Mouse (Mus musculus) heart, adult 9 months (tissue): Measurements from ENCODE around the gene Lyz2.
"Not testable (repeated sequence)": the region's sequence is repeated elsewhere in the genome, so short reads cannot be mapped to it uniquely, and the experiment has no call there.

ENCODE experiments used
- DNase-seq, 2 experiments: peaks; one replicate each; pipeline ENCODE4 v3.0.0; 2022; ENCODE audit warnings: low spot score in 2 of 2

Gene Lyz2

GRCm38 (mm10) chr10:117284578-117285520 lies 2.7 kb upstream of the Lyz2 start:
- peak in 1 of 2 experiments; percentile 20 for DNase-seq

DNA sequence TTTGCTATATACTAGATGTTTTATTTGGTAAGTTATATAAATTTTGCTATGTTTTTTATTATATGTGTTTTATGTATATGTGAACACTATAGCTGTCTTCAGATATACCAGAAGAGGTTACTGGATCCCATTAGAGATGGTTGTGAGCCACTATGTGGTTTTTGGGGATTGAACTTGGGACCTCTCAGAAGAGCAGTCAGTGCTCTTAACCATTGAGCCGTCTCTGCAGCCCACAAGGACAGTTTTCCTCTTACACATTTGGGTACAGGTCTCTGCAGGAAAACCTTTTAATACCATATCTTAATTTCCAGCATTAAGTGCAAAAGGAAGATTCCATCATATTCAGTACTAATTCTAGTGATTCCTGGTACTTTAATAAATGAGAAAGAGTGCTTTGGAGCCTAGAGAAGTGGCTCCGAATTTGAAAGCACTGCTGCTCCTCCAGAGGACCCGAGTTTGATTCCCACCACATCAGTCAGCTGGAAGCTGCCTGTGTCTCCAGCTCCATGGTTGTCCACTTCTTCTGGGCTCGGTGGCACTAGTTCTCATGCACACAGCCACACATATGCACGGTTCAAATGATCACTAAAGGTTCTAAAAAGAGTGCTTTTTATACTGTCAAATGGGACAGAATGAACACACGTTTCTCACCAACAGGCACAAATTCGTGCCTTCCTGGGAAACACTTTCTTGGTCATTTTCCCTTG lies 1.9 kb upstream of the Lyz2 start:
- DNase-seq, result no peak

GRCm38 (mm10) chr10:117283196-117283595 lies 1.1 kb upstream of the Lyz2 start:
- DNase-seq, result not testable (repeated sequence)

DNA sequence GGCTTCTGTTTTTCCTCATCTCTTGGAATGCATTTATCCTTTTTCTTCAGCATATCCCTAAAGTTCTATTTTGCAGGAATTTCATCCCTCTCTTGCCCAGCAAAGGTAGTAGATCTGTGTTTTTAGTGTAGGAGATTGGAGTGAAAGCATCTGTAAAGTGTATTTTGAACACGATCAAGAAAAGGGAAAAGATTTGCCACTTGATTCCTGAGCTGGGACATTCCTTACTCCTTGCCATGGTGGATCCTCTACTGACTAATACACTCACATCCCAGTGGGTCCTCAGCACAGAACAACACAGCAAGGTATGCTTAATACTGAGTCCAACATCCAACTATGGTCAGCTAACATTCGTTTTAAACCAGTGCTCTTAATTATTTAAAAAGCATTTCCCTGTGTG lies 430 bp upstream of the Lyz2 start:
- no peak for DNase-seq

DNA sequence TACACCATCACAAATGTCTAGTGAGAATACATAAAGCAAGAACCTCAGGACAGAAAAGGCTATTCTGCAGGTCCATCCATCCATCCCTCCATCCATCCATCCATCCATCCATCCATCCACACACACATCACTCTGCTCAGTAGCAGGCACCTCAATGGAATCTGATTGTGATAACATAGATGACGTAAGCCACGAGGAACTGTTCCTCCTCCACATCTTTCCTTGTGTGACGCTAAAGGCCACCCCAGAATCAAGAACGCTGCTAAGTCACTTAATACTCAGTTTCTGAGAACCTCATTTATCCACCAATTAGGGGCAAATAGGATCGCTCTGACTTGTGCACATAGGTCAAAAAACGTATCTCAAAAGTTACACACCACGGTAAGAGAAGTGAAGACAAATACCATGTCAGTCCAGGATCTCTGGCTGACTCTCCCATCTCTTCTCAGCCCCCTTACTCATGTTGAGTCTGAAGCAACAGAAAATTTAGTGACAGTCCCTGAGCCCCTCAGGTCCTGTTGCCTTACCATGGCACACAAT lies 670 bp downstream of the Lyz2 start:
- no peak for DNase-seq

DNA sequence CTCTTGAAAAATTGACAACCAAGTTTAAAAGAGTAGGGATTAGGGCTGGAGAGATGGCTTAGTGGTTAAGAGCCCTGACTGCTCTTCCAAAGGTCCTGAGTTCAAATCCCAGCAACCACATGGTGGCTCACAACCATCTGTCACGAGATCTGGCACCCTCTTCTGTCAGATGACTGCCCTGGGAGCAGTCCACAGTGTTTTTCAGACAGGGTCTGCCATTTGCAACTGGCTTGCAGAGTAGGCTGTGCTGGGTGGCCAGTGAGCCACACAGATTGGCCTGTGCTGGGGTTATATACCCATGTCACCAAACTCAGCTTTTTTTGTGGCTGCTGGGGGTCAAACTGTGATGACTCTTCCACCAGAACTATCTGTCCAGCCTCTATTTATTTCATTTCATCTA lies 2.1 kb downstream of the Lyz2 start:
- DNase-seq, result no peak

GRCm38 (mm10) chr10:117278510-117278909 lies 3.6 kb downstream of the Lyz2 start:
- DNase-seq, result not testable (repeated sequence)

DNA sequence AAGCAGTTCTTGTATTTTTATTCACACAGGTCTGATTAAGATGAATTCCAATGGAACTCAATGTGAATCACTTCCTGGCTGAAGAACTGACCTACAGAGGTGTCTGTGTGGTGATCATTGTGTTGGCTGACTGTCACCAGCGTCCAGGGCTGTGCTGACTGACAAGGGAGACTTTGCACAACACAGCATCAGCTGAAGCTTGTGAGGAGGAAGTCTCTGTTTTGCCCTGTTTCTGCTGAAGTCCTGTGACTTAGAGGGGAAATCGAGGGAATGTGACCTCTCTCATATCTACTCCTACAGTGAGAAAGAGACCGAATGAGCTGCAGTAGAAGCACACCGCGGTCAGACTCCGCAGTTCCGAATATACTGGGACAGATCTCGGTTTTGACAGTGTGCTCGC lies 4.3 kb downstream of the Lyz2 start:
- not testable (repeated sequence) for DNase-seq

GRCm38 (mm10) chr10:117275681-117276369 lies 6.3 kb downstream of the Lyz2 start:
- no peak for DNase-seq

GRCm38 (mm10) chr10:117274645-117275044 lies 7.5 kb downstream of the Lyz2 start:
- not testable (repeated sequence) for DNase-seq

DNA sequence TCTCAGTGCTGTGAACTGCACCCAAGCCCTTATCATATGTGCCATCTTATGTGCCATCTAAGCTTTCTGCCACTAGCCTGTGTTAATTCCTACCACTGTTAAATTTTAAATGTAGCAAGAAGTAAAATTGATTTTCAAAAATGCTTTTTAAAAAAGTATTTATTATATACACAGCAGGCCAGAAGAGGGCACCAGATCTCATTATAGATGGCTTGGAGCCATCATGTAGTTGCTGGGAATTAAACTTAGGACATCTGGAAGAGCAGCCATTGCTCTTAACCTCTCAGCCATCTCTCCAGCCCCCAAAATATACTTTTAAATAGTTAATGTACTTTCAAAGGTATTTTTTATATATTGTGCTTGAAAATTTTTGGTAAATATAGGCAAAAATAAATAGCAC lies 10.1 kb downstream of the Lyz2 start:
- DNase-seq, result no peak

DNA sequence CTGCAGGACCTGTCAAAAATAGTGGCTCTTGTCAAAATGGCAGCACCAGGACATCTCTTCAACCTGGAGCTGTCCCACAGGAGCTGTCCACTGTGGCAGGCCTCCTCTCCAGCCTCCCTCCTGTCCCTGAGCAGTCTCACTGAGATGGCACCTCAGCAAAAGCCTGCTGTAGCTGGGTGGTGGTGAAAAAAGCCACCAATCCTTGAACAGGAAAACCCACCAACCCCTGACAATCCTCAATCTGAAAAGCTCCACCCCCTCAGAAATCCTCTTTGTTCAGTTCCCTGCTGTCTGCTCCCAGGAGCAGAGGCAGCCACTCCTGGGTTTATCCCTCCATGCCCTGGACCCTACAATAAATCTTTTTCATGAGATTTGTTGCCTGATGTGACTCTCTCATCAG lies 22.3 kb downstream of the Lyz2 start:
- DNase-seq, result no peak

- DNase-seq, result no peak
Measured at GRCm38 (mm10) chr10:117238603-117239002, 43.5 kb downstream of the Lyz2 start, which contains the start of gene 9530003J23Rik. 9530003J23Rik (minus strand) TSS chr10:117238703.

GRCm38 (mm10) chr10:117235866-117236265 lies 46.3 kb downstream of the Lyz2 start:
- DNase-seq, result no peak

- no peak for DNase-seq
Measured at GRCm38 (mm10) chr10:117234825-117235224, 47.3 kb downstream of the Lyz2 start.

DNA sequence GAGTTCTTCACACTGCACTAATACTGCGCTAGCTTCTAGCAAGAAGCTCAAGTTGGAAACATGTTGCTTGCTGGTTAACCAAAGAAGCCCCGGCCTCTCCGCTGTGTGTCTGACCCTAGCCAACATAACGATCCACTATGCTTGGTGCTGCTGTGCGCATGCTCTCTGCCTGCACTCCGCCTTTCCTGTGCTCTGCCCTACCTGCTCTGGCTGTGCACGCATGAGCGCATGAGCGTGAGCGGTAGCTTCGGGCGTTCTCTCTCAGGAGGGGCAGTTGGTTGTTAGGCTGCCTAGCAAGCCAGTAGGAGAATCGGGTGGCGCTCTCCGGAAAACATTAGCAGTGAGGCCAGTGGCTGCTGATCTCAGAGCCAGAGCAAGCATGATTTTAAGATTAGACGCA lies 52.3 kb downstream of the Lyz2 start:
- DNase-seq, result no peak
